Mouse (Mus musculus) c-Kit-positive CD71-positive TER-119-positive erythroid progenitor cells, embryonic 14.5 days (primary cell): ENCODE data around the gene Gm9508.

Source experiments
- DNase-seq: peaks from one replicate; pipeline ENCODE4 v3.0.0-alpha.2; 2013; ENCODE audit warnings: low spot score

Gene Gm9508

GRCm38 (mm10) chr10:77667402-77667801, 29.6 kb downstream of the Gm9508 start:
- DNase-seq = no peak

GRCm38 (mm10) chr10:77666342-77666741, 30.7 kb downstream of the Gm9508 start:
- no peak for DNase-seq

DNA sequence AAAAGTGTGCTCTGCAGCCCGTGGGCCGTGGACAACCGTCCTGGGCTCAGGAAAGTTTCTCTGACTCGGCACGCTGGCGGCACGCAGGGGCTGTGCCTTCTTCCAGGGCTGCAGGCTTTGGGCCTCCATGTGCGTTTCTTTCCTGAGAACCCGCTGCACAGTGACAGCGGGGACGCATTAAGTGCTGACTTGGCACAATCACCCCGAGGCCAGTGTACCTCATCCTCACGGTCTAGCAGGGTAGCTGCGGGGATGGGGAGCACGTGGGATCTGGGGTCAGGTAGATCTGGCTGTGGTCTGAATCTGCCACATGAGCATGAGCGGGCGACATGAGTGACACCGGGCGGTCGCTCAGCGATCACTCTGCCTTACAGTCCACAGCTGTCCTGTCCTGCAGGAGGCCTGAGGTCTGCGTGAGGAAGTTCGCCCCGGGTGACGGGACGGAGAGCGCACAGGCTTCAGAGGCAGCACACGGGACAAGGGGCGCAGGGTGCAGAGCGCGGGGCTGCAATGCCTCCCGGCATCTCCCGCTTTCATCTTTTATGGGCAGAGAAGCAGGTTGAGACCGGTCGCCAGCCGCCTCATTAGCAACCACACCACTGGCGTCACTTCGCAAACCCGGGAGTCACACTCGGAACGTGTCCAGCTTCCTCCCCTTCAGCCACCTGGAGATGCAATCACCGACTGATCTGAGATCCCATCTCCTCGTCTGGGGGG, 32.9 kb downstream of the Gm9508 start:
- no peak for DNase-seq

- no peak for DNase-seq
Observed at GRCm38 (mm10) chr10:77658286-77658994, 38.6 kb downstream of the Gm9508 start.

GRCm38 (mm10) chr10:77652046-77652445, 45.0 kb downstream of the Gm9508 start:
- DNase-seq = no peak

DNA sequence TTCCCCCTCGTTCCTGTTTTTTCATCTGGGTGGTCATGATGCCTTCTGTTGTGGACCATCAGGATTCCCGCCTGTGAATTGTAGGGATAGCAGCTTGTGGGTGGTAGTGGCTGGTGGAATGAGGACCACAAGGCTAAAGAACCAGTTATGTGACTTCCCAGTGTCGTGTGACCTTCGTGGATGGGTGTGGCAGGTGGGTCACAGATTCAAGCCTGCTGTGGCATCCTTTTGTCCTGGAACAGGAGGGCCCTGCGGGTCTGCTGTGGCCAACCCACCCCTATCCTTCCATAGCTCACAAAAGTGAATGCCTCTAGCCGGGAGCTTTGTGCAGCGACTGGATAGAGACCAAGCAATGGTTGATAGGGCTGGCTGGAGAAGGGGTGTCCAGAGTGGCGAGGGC, 49.1 kb downstream of the Gm9508 start:
- DNase-seq = no peak

DNA sequence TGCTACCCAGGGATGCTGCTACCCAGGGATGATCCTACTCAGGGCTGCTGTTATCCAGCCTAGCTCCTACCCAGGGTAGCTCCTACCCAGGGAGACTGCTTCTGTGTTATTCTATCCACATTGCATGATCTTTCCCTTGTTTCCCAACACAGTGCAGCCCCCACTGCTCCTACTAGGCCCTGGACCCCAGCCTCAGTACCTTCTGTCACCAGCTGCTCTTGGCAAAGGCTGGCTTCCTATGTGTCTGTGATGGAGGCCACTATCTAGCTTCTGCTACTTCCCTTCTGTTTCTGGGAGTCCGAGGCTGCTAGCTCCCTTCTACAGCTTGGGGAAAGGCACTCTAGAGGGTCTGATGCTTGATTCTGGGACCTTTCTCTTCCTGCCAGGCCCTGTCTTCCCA, 49.6 kb downstream of the Gm9508 start:
- DNase-seq = no peak
